Mouse (Mus musculus): Measurements from ENCODE around the gene Sult1c1.
"Not testable (repeated sequence)": the region's sequence is repeated elsewhere in the genome, so short reads cannot be mapped to it uniquely, and the experiment has no call there.

Sult1c1 gene

DNA sequence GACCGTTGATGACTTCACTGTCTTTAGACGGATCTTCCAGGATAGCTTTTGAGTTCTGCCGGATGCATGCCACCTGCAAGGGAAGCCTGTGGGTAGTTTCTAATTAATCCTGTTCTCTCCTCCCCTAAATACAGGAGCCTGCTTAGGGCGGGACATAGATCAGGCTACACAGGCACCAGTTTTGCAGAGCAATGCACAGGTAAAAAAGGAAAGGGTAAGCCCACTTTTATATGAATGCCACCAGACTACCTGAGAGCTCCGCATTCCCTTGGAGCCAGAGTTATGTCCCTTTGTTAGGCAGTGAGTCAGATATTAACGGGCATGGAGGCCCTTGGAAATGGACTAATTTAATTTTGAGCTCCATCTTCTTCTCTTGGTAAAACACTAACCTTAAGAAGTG, at the start of gene Sult1c1:
Sult1c1 (minus strand) TSS at position 101 of the 400 bp plus-strand sequence.
- no peak for DNase-seq

DNA sequence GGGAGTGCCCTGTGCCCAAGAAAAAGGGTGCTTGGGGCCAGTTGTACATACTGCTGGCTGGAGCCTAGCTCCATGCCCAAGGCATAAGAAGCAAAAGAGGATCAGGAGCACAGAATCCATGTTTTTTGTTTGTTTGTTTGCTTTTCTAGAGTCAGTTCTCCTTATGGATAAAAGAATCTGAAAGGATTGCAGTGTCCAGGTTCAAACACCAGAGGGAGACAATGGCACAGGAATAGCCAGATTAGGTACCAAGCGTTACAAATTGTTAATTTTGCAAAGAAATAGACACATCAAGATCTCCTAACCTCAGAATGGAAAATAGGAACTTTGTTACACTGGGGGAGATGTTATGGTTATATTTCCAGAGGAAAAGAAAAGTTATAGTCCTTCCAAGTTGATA, 23.7 kb upstream of the Sult1c1 start:
- peak; percentile 49 for DNase-seq

DNA sequence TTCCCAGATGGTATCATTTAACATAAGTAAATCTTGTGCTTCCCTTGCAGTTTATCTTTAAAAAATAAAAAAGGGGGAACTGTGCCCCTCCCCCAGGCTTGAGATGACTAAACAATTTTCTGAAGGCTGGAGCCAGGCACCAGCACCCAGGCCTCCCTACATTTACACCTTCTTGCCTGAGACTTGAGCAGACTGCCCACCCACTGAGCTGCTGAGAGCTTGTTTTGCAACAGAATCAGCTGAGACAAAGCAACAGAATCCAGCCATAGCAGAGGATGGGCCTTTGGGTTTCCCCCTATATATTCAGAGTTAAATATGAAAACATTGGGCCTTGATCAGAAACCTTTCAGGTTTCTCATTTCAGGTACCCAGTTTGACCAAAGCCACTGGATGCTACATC, 20.7 kb upstream of the Sult1c1 start:
- no peak for DNase-seq

DNA sequence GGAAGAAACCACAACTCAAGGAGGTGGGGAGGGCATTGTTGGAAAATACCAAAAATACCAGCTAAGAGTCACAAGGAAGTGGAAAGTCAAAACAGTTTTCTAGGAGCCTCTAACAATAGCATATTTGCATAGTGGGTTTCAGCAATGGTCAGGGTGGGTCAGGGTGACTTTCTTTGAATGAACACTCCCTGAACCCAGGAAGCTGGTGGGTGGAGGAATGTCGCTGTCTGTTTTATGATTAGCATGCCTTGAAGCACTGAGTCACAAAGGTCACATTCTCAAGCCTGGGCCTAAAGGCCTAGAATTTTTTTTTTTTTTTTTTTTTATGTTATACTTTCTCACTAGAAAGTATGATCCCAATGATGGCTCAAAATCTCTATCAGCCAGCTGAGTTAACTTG, 20.1 kb upstream of the Sult1c1 start:
- DNase-seq: not testable (repeated sequence)

DNA sequence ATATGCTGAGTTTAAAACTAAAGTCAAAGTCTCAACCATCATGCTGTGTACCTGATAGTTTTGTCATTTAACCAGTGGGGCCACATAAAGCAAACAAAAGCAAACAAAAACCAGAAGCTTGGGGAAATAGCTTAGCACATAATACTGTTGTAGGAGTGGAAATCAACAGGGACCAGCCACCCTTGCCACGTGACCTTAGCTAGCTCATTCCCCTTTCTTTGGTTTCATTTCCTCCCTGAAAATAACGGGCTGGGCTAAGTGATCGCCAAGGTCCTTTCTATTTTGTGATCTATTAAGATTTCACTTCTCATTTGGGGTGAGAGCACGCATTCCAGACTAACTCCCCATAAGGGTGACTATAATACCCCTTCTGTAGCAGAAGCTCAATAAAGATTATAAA, 13.0 kb upstream of the Sult1c1 start:
- DNase-seq: no peak

DNA sequence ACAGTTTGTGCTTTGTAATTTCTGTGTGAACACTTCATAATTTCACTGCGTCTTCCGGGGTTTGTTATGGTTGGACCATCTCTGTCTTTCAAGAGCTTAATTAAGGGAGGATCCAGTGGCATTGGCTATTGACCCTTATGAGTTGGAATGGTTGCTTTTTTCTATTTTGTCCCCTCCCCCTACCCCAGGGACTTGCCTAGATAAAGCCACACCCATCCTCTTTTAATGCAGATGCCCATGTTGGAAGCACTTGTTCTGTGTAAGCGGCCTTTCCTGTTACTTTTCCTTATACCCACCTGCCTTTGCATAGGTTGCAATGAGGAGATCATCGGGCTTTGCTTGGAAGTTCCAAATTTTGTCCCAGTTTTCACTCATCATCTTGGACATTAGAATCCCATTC, 16.9 kb downstream of the Sult1c1 start:
- no peak for DNase-seq

DNA sequence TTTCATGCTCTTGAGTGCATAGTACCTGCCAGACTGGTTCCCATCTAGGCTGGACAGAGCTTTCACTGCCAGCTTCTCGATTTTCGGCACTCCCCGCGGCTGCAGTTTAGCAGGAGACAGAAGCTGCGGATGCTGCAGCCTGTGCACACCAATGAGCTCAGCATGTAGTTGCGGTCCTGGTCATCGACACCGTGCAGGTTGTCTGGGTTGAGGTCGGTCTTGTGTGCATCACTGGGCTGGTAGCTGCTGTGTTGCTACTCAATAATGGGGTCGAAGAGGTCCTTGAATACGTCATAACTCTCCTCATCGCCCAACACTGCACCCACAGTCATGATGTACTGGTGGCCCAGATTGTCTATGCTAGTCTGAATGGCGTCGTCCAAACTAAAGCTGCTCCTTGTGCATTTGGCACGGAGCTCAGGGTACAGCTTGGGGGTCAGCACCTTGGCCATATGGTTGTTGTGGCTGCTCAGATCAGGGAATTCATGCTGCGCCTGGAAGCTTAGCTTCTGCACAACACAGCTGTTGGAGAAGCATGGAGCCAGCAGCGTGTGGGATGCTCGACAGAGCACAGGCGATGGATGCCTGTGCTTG, 48.8 kb downstream of the Sult1c1 start:
- DNase-seq: no peak

DNA sequence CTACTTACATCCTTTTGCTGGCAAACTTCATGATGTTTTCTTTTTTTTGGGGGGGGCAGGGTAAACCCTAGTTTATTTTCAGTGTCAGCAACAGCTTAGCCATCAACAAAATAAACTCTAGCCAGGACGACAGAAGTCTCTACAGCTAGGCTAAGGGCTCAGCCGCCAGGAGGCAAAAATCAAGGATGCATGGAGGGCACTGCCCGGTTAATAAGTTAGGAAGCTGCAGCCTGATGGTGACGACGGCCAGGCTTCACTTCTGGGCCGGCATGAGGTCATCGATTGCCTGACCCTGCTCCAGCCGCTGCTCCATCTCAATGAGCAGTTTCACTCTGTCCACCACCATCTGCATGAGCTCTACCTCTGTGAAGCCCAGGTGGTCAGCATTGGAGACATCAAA, 49.7 kb downstream of the Sult1c1 start:
- DNase-seq: no peak
